Mouse (Mus musculus) cerebellum, adult 9-11 months (tissue): ENCODE results near the gene Hist1h1d.
"Not testable (repeated sequence)": the region's sequence is repeated elsewhere in the genome, so short reads cannot be mapped to it uniquely, and the experiment has no call there.

Experiments used
- DNase-seq: peaks from one replicate; pipeline ENCODE4 v3.0.0; 2022

Hist1h1d gene

DNA sequence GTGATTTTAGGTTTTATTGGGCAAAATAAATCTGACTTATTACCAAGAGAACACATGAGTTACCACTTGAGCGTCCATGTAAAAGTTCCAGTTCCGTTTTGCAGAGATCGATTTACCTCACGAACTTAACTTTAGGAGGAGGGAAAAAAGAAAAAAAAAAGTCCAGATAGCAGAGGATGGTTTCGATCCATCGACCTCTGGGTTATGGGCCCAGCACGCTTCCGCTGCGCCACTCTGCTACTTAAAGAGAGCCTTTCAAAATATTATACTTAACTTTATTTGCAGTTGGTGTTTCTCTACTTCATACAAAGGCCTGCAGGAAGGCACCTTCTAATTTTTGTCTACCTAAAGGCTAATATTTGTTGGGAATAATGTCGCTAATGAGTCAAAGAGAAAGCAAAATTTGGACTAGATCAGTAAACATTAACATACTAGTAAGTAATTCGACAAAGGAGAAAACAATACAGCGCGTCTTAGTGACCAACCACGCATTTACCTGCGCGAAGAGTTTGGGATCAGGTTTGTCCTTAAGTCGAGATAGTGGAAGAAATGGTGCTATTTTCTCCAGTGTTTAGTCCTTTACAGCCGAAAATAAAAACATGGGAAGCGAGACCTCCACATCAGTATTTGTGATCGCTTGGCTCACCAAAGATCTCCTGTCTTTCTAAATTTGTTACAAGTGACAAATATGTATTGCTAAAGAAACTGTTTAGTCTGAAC, 22.7 kb upstream of the Hist1h1d start:
- peak; percentile 68 for DNase-seq

- DNase-seq = peak; percentile 99
Observed at GRCm38 (mm10) chr13:23530901-23531875, 21.9 kb upstream of the Hist1h1d start, which contains the start of gene Hist1h4h. TSS of gene Hist1h4h (plus strand) at chr13:23531050.

- DNase-seq = no peak
Observed at GRCm38 (mm10) chr13:23532262-23533075, 20.6 kb upstream of the Hist1h1d start.

GRCm38 (mm10) chr13:23533560-23534367, 19.3 kb upstream of the Hist1h1d start, which contains the start of gene Hist1h2af:
TSS of gene Hist1h2af (plus strand) at chr13:23533906.
- peak; percentile 84 for DNase-seq

GRCm38 (mm10) chr13:23534368-23535131, 18.5 kb upstream of the Hist1h1d start:
- no peak for DNase-seq

DNA sequence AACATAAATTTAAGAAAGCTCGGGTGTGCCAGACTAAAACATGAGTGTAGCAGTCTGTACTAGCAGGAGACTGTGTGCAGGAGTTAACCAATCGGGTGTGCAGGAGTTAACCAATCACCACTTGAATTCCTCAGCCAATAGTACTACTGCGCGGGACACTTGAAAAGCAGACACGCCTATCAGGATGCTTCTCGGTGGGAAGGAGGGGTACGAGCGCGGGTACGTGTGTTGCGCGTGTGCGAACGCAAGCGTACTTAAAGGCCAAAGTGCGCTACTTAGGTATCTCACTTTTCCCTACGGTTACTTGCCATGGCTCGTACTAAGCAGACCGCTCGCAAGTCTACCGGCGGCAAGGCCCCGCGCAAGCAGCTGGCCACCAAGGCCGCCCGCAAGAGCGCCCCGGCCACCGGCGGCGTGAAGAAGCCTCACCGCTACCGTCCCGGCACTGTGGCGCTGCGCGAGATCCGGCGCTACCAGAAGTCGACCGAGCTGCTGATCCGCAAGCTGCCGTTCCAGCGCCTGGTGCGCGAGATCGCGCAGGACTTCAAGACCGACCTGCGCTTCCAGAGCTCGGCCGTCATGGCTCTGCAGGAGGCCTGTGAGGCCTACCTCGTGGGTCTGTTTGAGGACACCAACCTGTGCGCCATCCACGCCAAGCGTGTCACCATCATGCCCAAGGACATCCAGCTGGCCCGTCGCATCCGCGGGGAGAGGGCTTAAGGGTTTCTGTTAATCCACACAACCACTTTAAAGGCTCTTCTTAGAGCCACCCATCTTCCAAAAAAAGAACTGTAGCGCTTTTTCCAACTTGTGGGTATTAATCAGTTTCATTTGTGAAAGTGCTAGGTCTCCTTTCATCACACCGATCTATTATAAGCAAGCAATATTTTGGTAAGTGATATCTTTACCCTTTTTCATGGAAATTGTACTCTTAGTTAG, 17.7 kb upstream of the Hist1h1d start, which contains the start of gene Hist1h3g:
Gene Hist1h3g (plus strand): TSS at position 286 of the 939 bp plus-strand sequence.
- peak; percentile 89 for DNase-seq

- DNase-seq = no peak
Observed at GRCm38 (mm10) chr13:23536076-23536822, 16.8 kb upstream of the Hist1h1d start.

DNA sequence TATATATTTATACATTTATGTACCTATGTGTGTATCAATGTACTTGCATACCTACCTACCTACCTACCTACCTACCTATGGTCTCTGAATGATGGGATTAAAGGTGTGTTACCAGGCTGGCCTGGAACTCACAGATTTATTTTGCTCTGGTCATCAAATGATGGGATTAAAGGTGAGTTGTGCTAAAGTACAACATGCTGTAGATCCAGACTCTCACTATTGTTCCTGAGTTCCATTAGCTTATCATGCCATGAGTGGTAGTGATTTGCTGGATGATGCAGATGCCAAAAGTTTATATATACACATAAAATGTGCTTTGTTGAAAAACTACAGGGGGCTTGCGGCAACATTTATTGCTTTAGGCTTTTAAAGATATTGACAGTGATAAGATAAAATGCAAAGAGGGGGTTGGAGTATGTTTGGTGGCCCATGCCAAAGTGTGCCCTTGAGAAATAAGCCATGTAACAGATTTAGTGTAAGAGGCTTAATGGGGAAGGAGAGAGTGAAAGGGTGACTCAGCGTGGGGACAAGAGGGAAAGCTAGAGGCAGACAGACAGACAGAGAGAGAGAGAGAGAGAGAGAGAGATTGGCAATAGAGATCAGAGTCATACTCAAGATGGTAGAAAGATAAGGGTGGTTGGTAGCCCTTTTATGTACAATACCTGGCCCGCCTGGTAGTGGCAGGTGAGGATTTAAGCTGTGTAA, 15.9 kb upstream of the Hist1h1d start:
- DNase-seq = no peak

GRCm38 (mm10) chr13:23538249-23538648, 14.8 kb upstream of the Hist1h1d start:
- DNase-seq = no peak

DNA sequence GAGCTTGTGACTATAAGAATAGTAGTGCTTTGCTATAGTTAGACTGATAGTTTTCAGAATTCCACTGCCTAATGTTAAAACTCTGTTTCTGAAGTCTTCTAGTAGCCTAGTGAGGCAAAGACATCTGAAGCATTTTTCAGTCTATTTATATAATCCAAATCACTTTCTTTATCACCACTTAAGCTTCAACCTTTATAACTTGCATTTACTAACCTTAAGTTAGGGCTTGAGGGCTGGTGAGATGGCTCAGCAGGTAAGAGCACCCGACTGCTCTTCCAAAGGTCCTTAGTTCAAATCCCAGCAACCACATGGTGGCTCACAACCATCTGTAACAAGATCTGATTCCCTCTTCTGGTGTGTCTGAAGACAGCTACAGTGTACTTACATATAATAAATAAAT, 13.2 kb upstream of the Hist1h1d start:
- DNase-seq = not testable (repeated sequence)

DNA sequence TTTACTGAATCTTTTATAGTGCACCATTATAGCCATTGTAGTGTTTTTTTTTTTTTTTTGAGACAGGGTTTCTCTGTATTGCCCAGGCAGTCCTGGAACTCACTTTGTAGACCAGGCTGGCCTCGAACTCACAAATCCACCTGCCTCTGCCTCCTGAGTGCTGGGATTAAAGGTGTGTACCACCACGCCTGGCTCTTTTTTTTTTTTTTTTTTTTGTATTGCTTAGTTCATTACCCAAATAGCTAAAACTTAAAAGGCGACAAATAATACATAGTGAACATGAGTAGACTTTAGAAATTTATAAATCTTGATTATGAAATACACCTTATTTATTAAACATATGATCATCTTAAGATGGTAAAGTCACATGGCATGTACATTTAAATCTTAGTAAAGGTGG, 11.6 kb upstream of the Hist1h1d start:
- no peak for DNase-seq

DNA sequence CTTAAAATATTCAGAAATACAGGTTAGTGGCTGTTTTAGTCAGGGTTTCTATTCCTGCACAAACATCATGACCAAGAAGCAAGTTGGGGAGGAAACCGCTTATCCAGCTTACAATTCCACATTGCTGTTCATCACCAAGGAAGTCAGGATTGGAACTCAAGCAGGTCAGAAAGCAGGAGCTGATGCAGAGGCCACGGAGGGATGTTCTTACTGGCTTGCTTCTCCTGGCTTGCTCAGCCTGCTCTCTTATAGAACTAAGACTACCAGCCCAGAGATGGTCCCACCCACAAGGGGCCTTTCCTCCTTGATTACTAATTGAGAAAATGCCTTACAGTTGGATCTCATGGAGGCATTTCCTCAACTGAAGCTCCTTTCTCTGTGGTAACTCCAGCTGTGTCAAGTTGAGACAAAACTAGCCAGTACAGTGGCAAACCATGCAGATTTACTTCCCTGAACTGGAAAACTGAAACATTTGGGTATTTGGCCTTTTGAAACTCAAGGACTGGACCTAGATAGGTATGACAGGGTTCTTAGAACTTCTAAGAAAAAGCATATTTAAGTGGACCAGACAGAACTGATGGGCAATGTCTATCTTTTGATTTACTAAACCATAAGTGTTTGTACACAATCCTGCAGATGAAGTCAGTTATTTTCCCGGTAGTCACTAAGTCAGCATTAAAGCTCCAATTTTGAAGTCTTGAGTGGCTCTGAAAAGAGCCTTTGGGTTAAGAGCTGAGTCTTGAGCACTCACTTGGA, 10.7 kb upstream of the Hist1h1d start:
- DNase-seq = not testable (repeated sequence)

DNA sequence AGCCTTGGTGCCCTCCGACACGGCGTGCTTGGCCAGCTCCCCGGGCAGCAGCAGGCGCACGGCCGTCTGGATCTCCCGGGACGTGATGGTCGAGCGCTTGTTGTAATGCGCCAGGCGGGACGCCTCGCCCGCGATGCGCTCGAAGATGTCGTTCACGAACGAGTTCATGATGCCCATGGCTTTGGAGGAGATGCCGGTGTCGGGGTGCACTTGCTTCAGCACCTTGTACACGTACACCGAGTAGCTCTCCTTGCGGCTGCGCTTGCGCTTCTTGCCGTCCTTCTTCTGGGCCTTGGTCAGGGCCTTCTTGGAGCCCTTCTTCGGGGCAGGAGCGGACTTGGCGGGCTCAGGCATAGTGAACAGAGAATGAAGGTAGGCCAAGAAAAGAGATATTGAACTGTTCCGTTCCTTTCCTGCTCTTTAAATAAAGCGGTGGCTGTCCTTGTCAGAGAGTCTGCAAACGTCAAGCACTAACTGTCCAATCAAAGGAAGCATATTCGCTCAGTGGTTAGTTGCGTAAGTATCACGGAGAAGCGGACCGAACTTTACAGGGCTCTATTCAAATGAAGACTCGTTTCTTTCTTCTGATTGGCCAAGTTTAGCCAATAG, 10.0 kb upstream of the Hist1h1d start, which contains the start of gene Hist1h2bh:
Gene Hist1h2bh (minus strand): TSS at position 394 of the 609 bp plus-strand sequence.
- DNase-seq = peak; percentile 67

- DNase-seq = peak; percentile 86
Observed at GRCm38 (mm10) chr13:23543965-23544786, 8.9 kb upstream of the Hist1h1d start, which contains the start of gene Hist1h3f. TSS of gene Hist1h3f (plus strand) at chr13:23544052.

GRCm38 (mm10) chr13:23544787-23545120, 8.3 kb upstream of the Hist1h1d start:
- not testable (repeated sequence) for DNase-seq

- DNase-seq = no peak
Observed at GRCm38 (mm10) chr13:23546694-23547093, 6.4 kb upstream of the Hist1h1d start.
